Mouse (Mus musculus) liver, adult 2 months (tissue): ENCODE measurements at regions not wholly inside any gene's neighbourhood (a gene's known extent, or its start where the extent isn't known, plus 50 kb on each side); places are given as distances from the start of the nearest gene placed in this dataset.

Source experiments
- CTCF ChIP-seq: fragments of 200-500 bp; IDR thresholded peaks from 2 replicates; pipeline ENCODE4 v1.5.1; 2011; ENCODE audit warnings: low read depth, low read length, control low read depth
- POLR2A ChIP-seq: fragments of 200-500 bp; IDR thresholded peaks from 2 replicates; pipeline ENCODE4 v1.6.1; 2011; ENCODE audit warnings: low read length, control low read depth; ENCODE audit not compliant: insufficient read depth; ENCODE audit errors: extremely low read depth

GRCm38 (mm10) chr15:11729381-11729780, 177.7 kb downstream of the Npr3 start:
- no peak for TF ChIP-seq POLR2A
- no peak for TF ChIP-seq CTCF
